Mouse (Mus musculus): Measurements from ENCODE around the gene Alox12b.

DNA sequence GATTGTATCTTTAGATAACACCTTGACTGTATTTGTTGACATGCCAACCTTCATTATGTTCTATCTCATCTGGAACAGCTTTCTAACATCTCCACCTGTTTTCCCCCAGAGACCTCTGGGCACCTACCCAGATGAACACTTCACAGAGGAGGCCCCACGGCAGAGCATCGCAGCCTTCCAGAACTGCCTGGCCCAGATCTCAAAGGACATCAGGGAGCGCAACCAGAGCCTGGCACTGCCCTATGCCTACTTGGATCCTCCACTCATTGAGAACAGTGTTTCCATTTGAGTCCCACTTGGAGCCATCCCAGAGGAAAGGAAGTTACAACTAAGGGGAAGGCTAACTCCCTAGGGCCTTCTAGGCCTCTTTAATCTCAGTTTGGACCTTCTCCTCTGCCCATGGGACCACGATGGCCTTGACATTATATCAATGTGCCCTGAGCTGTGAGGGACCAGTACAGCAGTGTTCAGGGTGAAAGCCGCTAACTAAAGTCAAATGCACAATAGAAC is 8.3 kb upstream of the Alox12b start:
- no peak for TF ChIP-seq CTCF (IDR thresholded peaks at IDR 0.05; ENCODE audit: low read depth, low read length)
- TF ChIP-seq POLR2A (IDR thresholded peaks at IDR 0.05; ENCODE audit: borderline replicate concordance, low read depth, low read length), result no peak
